Mouse (Mus musculus): ENCODE results near the gene Cacna1e. TPM values are rescaled to one million over a fixed set of nuclear protein-coding genes. Genes with fewer than 3 reads are reported as not detected.

The Cacna1e gene
- polyA plus RNA-seq, 1 experiment from 2014 or later = 3.7 TPM

DNA sequence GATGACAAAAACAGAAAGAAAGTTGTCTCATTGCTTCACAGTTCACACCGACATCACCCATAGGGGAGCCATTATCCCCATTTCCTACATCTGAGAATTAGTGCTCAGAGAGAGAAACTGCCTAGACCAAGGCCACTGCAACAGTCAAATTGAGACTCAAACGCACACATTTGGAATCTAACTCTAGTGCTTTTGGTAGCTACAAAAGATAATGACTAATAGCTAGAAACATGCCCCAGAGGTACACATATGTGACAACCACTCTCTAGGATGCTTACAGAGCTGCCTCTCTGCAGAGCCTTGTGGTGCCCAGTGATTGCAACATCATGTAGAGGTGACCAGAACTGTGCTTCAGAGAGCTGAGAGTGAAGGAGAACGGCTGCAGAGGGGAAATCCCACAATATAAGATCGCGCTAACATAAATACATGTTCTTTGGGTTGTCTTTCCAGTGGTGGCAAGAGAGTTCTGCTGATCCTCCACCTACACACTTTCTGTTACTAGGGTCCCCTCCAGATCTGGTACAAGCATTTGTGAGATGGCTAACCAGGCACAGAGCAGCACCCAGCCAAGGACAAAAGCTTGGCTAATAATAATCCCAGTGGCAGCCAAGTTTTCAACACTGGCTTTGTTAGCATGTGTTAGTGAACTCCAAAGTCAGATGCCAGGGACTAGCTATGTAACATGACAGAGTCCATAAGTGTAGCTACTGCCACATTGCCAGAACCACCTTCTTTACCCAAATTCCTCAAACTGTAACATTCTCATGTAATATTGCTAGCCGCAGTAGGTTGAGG, 237.9 kb downstream of the Cacna1e start:
- Histone ChIP-seq H3K9me3 (no peaks in the 10 kb centered on the region), H3K36me3 (no peaks in the 10 kb centered on the region), H3K4me3 (no peak overlapping the region), H3K4me2 (replicated peaks) (no peak overlapping the region), H3K9ac (replicated peaks) (no peak overlapping the region), H3K4me1 (no peaks in the 10 kb centered on the region; the same call in 1 of the 2 replicates), H3K27ac (replicated peaks) (no peak overlapping the region), H3K27me3 (no peaks in the 10 kb centered on the region)
- 91% methylated on average over 6 of the region's 6 CpGs for WGBS
- no peak for ATAC-seq (ENCODE audit: low FRiP score, low read depth)

DNA sequence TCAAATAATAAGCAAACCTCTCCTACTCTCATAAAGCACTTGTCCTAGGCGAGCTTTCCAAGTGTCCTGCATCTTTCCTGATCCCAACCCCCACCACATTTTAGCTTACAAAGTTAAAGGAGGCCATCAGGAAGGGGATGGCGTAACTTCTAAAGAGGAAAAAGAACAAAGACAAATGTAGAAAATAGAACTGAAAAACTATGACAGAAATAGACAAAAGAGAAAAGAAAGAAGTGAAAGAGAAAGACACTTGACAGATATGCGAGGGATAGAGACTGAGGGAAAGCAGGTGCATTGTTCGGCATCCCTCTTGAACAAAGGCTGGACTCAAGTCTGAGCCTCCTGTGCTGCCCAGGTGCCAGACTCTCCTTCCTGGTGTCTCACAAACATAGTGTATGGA, 246.5 kb downstream of the Cacna1e start:
- Histone ChIP-seq H3K9me3 (no peaks in the 10 kb centered on the region), H3K27ac (replicated peaks) (no peak overlapping the region), H3K4me3 (no peak overlapping the region), H3K27me3 (no peaks in the 10 kb centered on the region), H3K36me3 (no peaks in the 10 kb centered on the region), H3K4me1 (no peaks in the 10 kb centered on the region), H3K4me2 (replicated peaks) (no peak overlapping the region), H3K9ac (replicated peaks) (no peak overlapping the region)
- WGBS = 86% methylated on average over 4 of the region's 4 CpGs
- ATAC-seq (ENCODE audit: low FRiP score, low read depth) = no peak

GRCm38 (mm10) chr1:154635766-154636165, 248.5 kb downstream of the Cacna1e start:
- H3K9ac ChIP-seq (replicated peaks) = no peak overlapping the region
- no peak overlapping the region for H3K27ac ChIP-seq (replicated peaks)
- H3K4me1 ChIP-seq = no peaks in the 10 kb centered on the region
- no peak overlapping the region for H3K4me2 ChIP-seq (replicated peaks)
- 87% methylated on average over 9 of the region's 9 CpGs for WGBS
- no peak for ATAC-seq (ENCODE audit: low FRiP score, low read depth)
- no peaks in the 10 kb centered on the region for H3K27me3 ChIP-seq
- H3K9me3 ChIP-seq = no peaks in the 10 kb centered on the region
- no peaks in the 10 kb centered on the region for H3K36me3 ChIP-seq
- H3K4me3 ChIP-seq = no peak overlapping the region

DNA sequence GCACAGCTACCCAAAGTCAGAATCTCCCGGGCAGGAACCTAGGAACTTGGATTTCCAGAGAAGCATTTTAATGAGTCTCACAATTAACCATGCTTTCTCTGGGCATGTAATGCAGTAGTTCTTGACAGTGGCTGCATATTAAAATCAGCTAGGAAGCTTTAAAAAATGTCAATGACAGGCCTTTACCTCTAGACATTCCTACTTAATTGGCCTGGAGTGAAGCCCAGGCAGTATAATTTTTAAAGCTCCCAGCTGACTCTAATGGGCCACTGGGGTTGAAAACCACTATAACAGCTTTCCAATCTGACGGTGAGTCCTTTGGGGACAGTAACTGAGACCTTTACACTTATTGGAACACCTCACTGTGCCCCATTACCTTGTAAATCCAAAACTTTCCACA, 251.4 kb downstream of the Cacna1e start:
- Histone ChIP-seq H3K27me3 (no peaks in the 10 kb centered on the region), H3K9ac (replicated peaks) (no peak overlapping the region), H3K27ac (replicated peaks) (no peak overlapping the region), H3K4me2 (replicated peaks) (no peak overlapping the region), H3K36me3 (no peaks in the 10 kb centered on the region), H3K4me3 (no peak overlapping the region), H3K4me1 (no peaks in the 10 kb centered on the region), H3K9me3 (no peaks in the 10 kb centered on the region)
- ATAC-seq (ENCODE audit: low FRiP score, low read depth) = no peak
- 76% methylated on average over 2 of the region's 2 CpGs for WGBS

GRCm38 (mm10) chr1:154622666-154623653, 261.3 kb downstream of the Cacna1e start:
- Histone ChIP-seq H3K27ac (replicated peaks) (no peak overlapping the region), H3K4me3 (no peak overlapping the region), H3K4me1 (no peaks in the 10 kb centered on the region), H3K27me3 (no peaks in the 10 kb centered on the region), H3K36me3 (no peaks in the 10 kb centered on the region), H3K9me3 (no peaks in the 10 kb centered on the region), H3K9ac (replicated peaks) (no peak overlapping the region), H3K4me2 (replicated peaks) (no peak overlapping the region)
- 84% methylated on average over 16 of the region's 16 CpGs for WGBS
- no peak for ATAC-seq (ENCODE audit: low FRiP score, low read depth)

DNA sequence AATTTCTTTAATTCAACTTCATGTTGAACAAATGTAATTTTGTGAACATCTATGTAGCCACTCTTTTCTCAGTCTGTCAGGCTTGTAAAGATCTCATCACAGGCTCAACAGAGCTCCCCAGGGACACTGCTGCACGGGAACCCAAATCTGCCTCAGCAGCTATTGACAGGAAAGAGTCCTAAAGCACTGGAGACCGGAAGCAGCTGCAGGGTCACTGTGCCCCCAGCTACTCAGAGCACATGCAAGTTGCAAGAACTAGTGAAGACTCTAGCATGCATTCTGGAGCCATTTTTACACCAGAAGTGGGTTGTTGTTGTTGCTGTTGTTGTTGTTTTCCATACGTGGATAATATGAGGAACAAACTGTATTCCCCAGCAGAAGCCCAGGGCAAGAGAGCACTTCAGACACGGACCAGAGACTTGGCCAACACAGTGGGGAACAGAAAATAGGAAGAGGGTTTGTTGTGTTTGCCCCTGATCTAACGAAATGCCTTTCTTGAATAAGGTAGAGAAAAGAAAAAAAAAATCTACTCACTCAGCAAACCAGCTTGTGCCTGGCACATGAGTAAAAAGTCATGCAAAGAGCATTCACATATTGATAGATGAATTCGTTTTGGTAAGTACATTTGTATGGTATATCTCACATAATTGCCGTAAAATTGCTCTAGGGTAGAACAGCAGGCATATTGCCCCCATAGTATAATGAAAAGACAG, 266.4 kb downstream of the Cacna1e start:
- no peak overlapping the region for H3K4me3 ChIP-seq
- no peak overlapping the region for H3K4me2 ChIP-seq (replicated peaks)
- H3K9ac ChIP-seq (replicated peaks) = no peak overlapping the region
- no peaks in the 10 kb centered on the region for H3K36me3 ChIP-seq
- ATAC-seq (ENCODE audit: low FRiP score, low read depth) = no peak
- H3K27me3 ChIP-seq = no peaks in the 10 kb centered on the region
- no peaks in the 10 kb centered on the region for H3K9me3 ChIP-seq
- no peak overlapping the region for H3K27ac ChIP-seq (replicated peaks)
- no peaks in the 10 kb centered on the region for H3K4me1 ChIP-seq
- WGBS = 56% methylated on average over 7 of the region's 7 CpGs

GRCm38 (mm10) chr1:154615759-154616158, 268.5 kb downstream of the Cacna1e start:
- Histone ChIP-seq H3K4me3 (no peak overlapping the region), H3K9me3 (no peaks in the 10 kb centered on the region), H3K36me3 (no peaks in the 10 kb centered on the region), H3K27me3 (no peaks in the 10 kb centered on the region), H3K27ac (replicated peaks) (no peak overlapping the region), H3K4me2 (replicated peaks) (no peak overlapping the region), H3K9ac (replicated peaks) (no peak overlapping the region), H3K4me1 (no peaks in the 10 kb centered on the region)
- WGBS = 86% methylated on average over 7 of the region's 7 CpGs
- no peak for ATAC-seq (ENCODE audit: low FRiP score, low read depth)

GRCm38 (mm10) chr1:154608516-154608915, 275.8 kb downstream of the Cacna1e start:
- no peak overlapping the region for H3K4me3 ChIP-seq
- no peaks in the 10 kb centered on the region for H3K4me1 ChIP-seq
- H3K27me3 ChIP-seq = no peaks in the 10 kb centered on the region
- WGBS = 56% methylated on average over 4 of the region's 4 CpGs
- no peak overlapping the region for H3K4me2 ChIP-seq (replicated peaks)
- no peaks in the 10 kb centered on the region for H3K36me3 ChIP-seq
- H3K27ac ChIP-seq (replicated peaks) = no peak overlapping the region
- H3K9me3 ChIP-seq = no peaks in the 10 kb centered on the region
- no peak for ATAC-seq (ENCODE audit: low FRiP score, low read depth)
- H3K9ac ChIP-seq (replicated peaks) = no peak overlapping the region

DNA sequence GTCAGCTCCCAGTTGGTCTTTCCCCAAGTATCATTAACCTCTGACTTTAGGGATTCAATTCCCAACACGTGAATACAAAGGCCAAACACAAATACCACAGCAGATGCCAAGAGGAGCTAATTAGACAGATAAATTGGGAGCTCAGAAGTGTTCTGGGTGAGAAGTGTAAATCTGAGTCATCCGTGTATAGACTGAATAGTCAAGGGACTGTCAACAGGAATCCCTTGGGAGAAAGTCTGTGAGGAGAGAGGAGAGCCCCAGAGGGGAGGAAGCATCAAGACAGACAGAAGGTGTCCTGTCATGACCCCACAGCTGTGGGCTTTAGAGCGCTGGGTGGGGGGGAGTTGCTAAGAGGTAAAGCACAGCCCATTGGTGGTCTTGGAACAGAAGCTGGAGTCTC, 276.9 kb downstream of the Cacna1e start:
- no peaks in the 10 kb centered on the region for H3K27me3 ChIP-seq
- no peak overlapping the region for H3K9ac ChIP-seq (replicated peaks)
- no peak overlapping the region for H3K27ac ChIP-seq (replicated peaks)
- no peak for ATAC-seq (ENCODE audit: low FRiP score, low read depth)
- WGBS = 59% methylated on average over 3 of the region's 3 CpGs
- no peaks in the 10 kb centered on the region for H3K4me1 ChIP-seq
- no peaks in the 10 kb centered on the region for H3K9me3 ChIP-seq
- no peaks in the 10 kb centered on the region for H3K36me3 ChIP-seq
- H3K4me2 ChIP-seq (replicated peaks) = no peak overlapping the region
- no peak overlapping the region for H3K4me3 ChIP-seq

GRCm38 (mm10) chr1:154605601-154606000, 278.7 kb downstream of the Cacna1e start:
- Histone ChIP-seq H3K9me3 (no peaks in the 10 kb centered on the region), H3K27me3 (no peaks in the 10 kb centered on the region), H3K4me1 (no peaks in the 10 kb centered on the region), H3K4me3 (no peak overlapping the region), H3K4me2 (replicated peaks) (no peak overlapping the region), H3K36me3 (no peaks in the 10 kb centered on the region), H3K27ac (replicated peaks) (no peak overlapping the region), H3K9ac (replicated peaks) (no peak overlapping the region)
- 85% methylated on average over 2 of the region's 2 CpGs for WGBS
- ATAC-seq (ENCODE audit: low FRiP score, low read depth) = no peak

GRCm38 (mm10) chr1:154603781-154604180, 280.5 kb downstream of the Cacna1e start:
- Histone ChIP-seq H3K9ac (replicated peaks) (no peak overlapping the region), H3K36me3 (no peaks in the 10 kb centered on the region), H3K4me3 (no peak overlapping the region), H3K27ac (replicated peaks) (no peak overlapping the region), H3K4me2 (replicated peaks) (no peak overlapping the region), H3K9me3 (no peaks in the 10 kb centered on the region), H3K4me1 (no peaks in the 10 kb centered on the region), H3K27me3 (no peaks in the 10 kb centered on the region)
- no peak for ATAC-seq (ENCODE audit: low FRiP score, low read depth)

GRCm38 (mm10) chr1:154602531-154602930, 281.8 kb downstream of the Cacna1e start:
- ATAC-seq (ENCODE audit: low FRiP score, low read depth) = no peak
- Histone ChIP-seq H3K4me2 (replicated peaks) (no peak overlapping the region), H3K4me3 (no peak overlapping the region), H3K4me1 (no peaks in the 10 kb centered on the region), H3K27ac (replicated peaks) (no peak overlapping the region), H3K36me3 (no peaks in the 10 kb centered on the region), H3K27me3 (no peaks in the 10 kb centered on the region), H3K9ac (replicated peaks) (no peak overlapping the region), H3K9me3 (no peaks in the 10 kb centered on the region)
- WGBS = 93% methylated on average over 1 of the region's 1 CpGs

Data from midbrain, embryonic 12.5 days (tissue).